Mouse (Mus musculus) MEL (cell line): ENCODE data around the gene Tmem199. TPM values are rescaled to one million over a fixed set of nuclear protein-coding genes. Genes with fewer than 3 reads are reported as not detected.

Source experiments
- DNase-seq: peaks from one replicate; pipeline ENCODE4 v3.0.0; 2011; ENCODE audit warnings: low read depth, low spot score
- H3K27ac ChIP-seq: 2 replicates; pipeline ENCODE4 v1.5.1; 2012; ENCODE audit warnings: low read depth, mild to moderate bottlenecking, control low read depth, low read length, moderate library complexity; ENCODE audit not compliant: control insufficient read depth
- H3K27me3 ChIP-seq, 2 experiments: fragments of 150-350 bp in 1 of 2; sonication (generic) in 1 of 2; 2 replicates each; pipeline ENCODE4 v1.6.1; 2012; ENCODE audit warnings: low read length in 2 of 2, mild to moderate bottlenecking in 2 of 2, improper control_type of control experiment in 1 of 2, moderate library complexity in 1 of 2; ENCODE audit not compliant: insufficient read depth in 2 of 2, control insufficient read depth in 1 of 2
- H3K36me3 ChIP-seq, 2 experiments: 2 replicates each; pipeline ENCODE4 v1.6.1; 2012 to 2014; ENCODE audit warnings: low read length in 2 of 2, improper control_type of control experiment in 1 of 2, inconsistent platforms in 1 of 2, mild to moderate bottlenecking in 1 of 2; ENCODE audit not compliant: insufficient read depth in 2 of 2, control insufficient read depth in 1 of 2
- H3K4me1 ChIP-seq, 2 experiments: fragments of 150-350 bp in 1 of 2; sonication (generic) in 1 of 2; 2 replicates each; pipeline ENCODE4 v1.6.1; 2012; ENCODE audit warnings: low read length in 2 of 2, improper control_type of control experiment in 1 of 2, mild to moderate bottlenecking in 1 of 2; ENCODE audit not compliant: insufficient read depth in 2 of 2, control insufficient read depth in 1 of 2
- H3K4me3 ChIP-seq, 2 experiments: fragments of 150-350 bp in 1 of 2; sonication (generic) in 1 of 2; 2 replicates each; pipeline ENCODE4 v1.5.1; 2012; ENCODE audit warnings: low read depth in 2 of 2, low read length in 2 of 2, mild to moderate bottlenecking in 2 of 2, moderate library complexity in 2 of 2, control low read depth in 1 of 2, improper control_type of control experiment in 1 of 2; ENCODE audit not compliant: control insufficient read depth in 1 of 2, insufficient read depth in 1 of 2
- H3K79me2 ChIP-seq: 2 replicates; pipeline ENCODE4 v1.6.1; 2012; ENCODE audit warnings: mild to moderate bottlenecking, low read length, moderate library complexity; ENCODE audit not compliant: control insufficient read depth, poor library complexity, insufficient read depth
- H3K9ac ChIP-seq: 2 replicates; pipeline ENCODE4 v1.6.1; 2012; ENCODE audit warnings: low read depth, mild to moderate bottlenecking, control low read depth, low read length, moderate library complexity; ENCODE audit not compliant: control insufficient read depth, poor library complexity, severe bottlenecking
- H3K9me3 ChIP-seq: fragments of 150-350 bp; sonication (generic); replicated peaks from 2 replicates; pipeline ENCODE4 v1.6.1; 2012; ENCODE audit warnings: mild to moderate bottlenecking, low read length, improper control_type of control experiment, moderate library complexity; ENCODE audit not compliant: insufficient read depth
- BHLHE40 ChIP-seq: IDR thresholded peaks from 2 replicates; pipeline ENCODE4 v1.6.1; 2012; ENCODE audit warnings: low read depth, mild to moderate bottlenecking, inconsistent platforms, low read length, improper control_type of control experiment, borderline replicate concordance
- CHD2 ChIP-seq: IDR thresholded peaks from 2 replicates; pipeline ENCODE4 v1.6.1; 2011; ENCODE audit warnings: low read length, improper control_type of control experiment
- CTCF ChIP-seq, 3 experiments: IDR thresholded peaks in 2 of 3; conservative IDR thresholded peaks in 1 of 3; 2 replicates each; pipeline ENCODE4 v1.5.1; 2011 to 2012; ENCODE audit warnings: low read length in 3 of 3, low read depth in 2 of 3, mild to moderate bottlenecking in 2 of 3, improper control_type of control experiment in 1 of 3, inconsistent platforms in 1 of 3, mixed read lengths in 1 of 3, moderate library complexity in 1 of 3; ENCODE audit not compliant: control insufficient read depth in 1 of 3, insufficient read depth in 1 of 3, poor library complexity in 1 of 3, severe bottlenecking in 1 of 3
- E2F4 ChIP-seq: IDR thresholded peaks from 2 replicates; pipeline ENCODE4 v1.6.1; 2011; ENCODE audit warnings: low read depth, low read length, improper control_type of control experiment, borderline replicate concordance
- ELF1 ChIP-seq: IDR thresholded peaks from 2 replicates; pipeline ENCODE4 v1.6.1; 2014; ENCODE audit warnings: low read depth, mild to moderate bottlenecking, inconsistent platforms, low read length, improper control_type of control experiment, moderate library complexity
- EP300 ChIP-seq, 2 experiments: IDR thresholded peaks; 2 replicates each; pipeline ENCODE4 v1.6.1; 2011; ENCODE audit warnings: improper control_type of control experiment in 2 of 2, low read length in 2 of 2, low read depth in 1 of 2, mild to moderate bottlenecking in 1 of 2
- GABPA ChIP-seq: IDR thresholded peaks from 2 replicates; pipeline ENCODE4 v1.6.1; 2012; ENCODE audit warnings: low read depth, mild to moderate bottlenecking, inconsistent platforms, low read length, improper control_type of control experiment, moderate library complexity
- GATA1 ChIP-seq: IDR thresholded peaks from 2 replicates; pipeline ENCODE4 v1.6.1; 2011; ENCODE audit warnings: low read depth, low read length, improper control_type of control experiment
- HCFC1 ChIP-seq: IDR thresholded peaks from 2 replicates; pipeline ENCODE4 v1.6.1; 2012; ENCODE audit warnings: low read depth, mild to moderate bottlenecking, inconsistent platforms, low read length, improper control_type of control experiment, moderate library complexity
- JUND ChIP-seq: IDR thresholded peaks from 2 replicates; pipeline ENCODE4 v1.6.1; 2011; ENCODE audit warnings: low read depth, mild to moderate bottlenecking, improper control_type of control experiment, low read length
- KAT2A ChIP-seq: conservative IDR thresholded peaks from 2 replicates; pipeline ENCODE4 v1.6.1; 2012; ENCODE audit warnings: low read depth, low read length, improper control_type of control experiment, inconsistent platforms
- MAFK ChIP-seq: IDR thresholded peaks from 2 replicates; pipeline ENCODE4 v1.6.1; 2011; ENCODE audit warnings: low read depth, mild to moderate bottlenecking, low read length, improper control_type of control experiment, borderline replicate concordance
- MAX ChIP-seq: IDR thresholded peaks from 2 replicates; pipeline ENCODE4 v1.6.1; 2011; ENCODE audit warnings: low read length, improper control_type of control experiment
- MEF2A ChIP-seq: IDR thresholded peaks from 2 replicates; pipeline ENCODE4 v1.6.1; 2014; ENCODE audit warnings: low read depth, mild to moderate bottlenecking, inconsistent platforms, low read length, improper control_type of control experiment; ENCODE audit not compliant: poor library complexity, insufficient replicate concordance, severe bottlenecking; ENCODE audit errors: extremely low read depth
- MYB ChIP-seq: IDR thresholded peaks from 2 replicates; pipeline ENCODE4 v1.6.1; 2011; ENCODE audit warnings: mild to moderate bottlenecking, low read depth, low read length, improper control_type of control experiment
- MYC ChIP-seq: IDR thresholded peaks from 2 replicates; pipeline ENCODE4 v1.6.1; 2011; ENCODE audit warnings: low read depth, mild to moderate bottlenecking, low read length, improper control_type of control experiment, moderate library complexity
- NELFE ChIP-seq: IDR thresholded peaks from 2 replicates; pipeline ENCODE4 v1.6.1; 2011; ENCODE audit warnings: low read depth, low read length, improper control_type of control experiment
- POLR2A ChIP-seq, 2 experiments: IDR thresholded peaks; 2 replicates each; pipeline ENCODE4 v1.6.1; 2011 to 2012; ENCODE audit warnings: low read length in 2 of 2, mild to moderate bottlenecking in 2 of 2, control low read depth in 1 of 2, improper control_type of control experiment in 1 of 2, low read depth in 1 of 2, moderate library complexity in 1 of 2; ENCODE audit not compliant: control insufficient read depth in 1 of 2, insufficient read depth in 1 of 2, poor library complexity in 1 of 2
- POLR2AphosphoS2 ChIP-seq: IDR thresholded peaks from 2 replicates; pipeline ENCODE4 v1.6.1; 2011; ENCODE audit warnings: low read length, improper control_type of control experiment
- RAD21 ChIP-seq: IDR thresholded peaks from 2 replicates; pipeline ENCODE4 v1.6.1; 2011; ENCODE audit warnings: mild to moderate bottlenecking, low read depth, low read length, improper control_type of control experiment
- SIN3A ChIP-seq: IDR thresholded peaks from 2 replicates; pipeline ENCODE4 v1.6.1; 2012; ENCODE audit warnings: low read length, improper control_type of control experiment, inconsistent platforms
- SMC3 ChIP-seq: IDR thresholded peaks from 2 replicates; pipeline ENCODE4 v1.6.1; 2011; ENCODE audit warnings: low read depth, low read length, improper control_type of control experiment
- TAL1 ChIP-seq: IDR thresholded peaks from 2 replicates; pipeline ENCODE4 v1.6.1; 2012; ENCODE audit warnings: mild to moderate bottlenecking, inconsistent platforms, low read length, moderate library complexity, mixed read lengths
- TCF12 ChIP-seq: IDR thresholded peaks from 2 replicates; pipeline ENCODE4 v1.6.1; 2014; ENCODE audit warnings: low read depth, mild to moderate bottlenecking, inconsistent platforms, low read length, improper control_type of control experiment, moderate library complexity
- UBTF ChIP-seq: IDR thresholded peaks from 2 replicates; pipeline ENCODE4 v1.6.1; 2012; ENCODE audit warnings: low read depth, mild to moderate bottlenecking, inconsistent platforms, low read length, improper control_type of control experiment, moderate library complexity, borderline replicate concordance; ENCODE audit not compliant: insufficient read depth
- USF2 ChIP-seq, 2 experiments: IDR thresholded peaks; 2 replicates each; pipeline ENCODE4 v1.6.1; 2011 to 2012; ENCODE audit warnings: improper control_type of control experiment in 2 of 2, low read length in 2 of 2, borderline replicate concordance in 1 of 2, inconsistent platforms in 1 of 2, low read depth in 1 of 2, mild to moderate bottlenecking in 1 of 2; ENCODE audit not compliant: insufficient read depth in 1 of 2
- ZC3H11A ChIP-seq: IDR thresholded peaks from 2 replicates; pipeline ENCODE4 v1.6.1; 2012; ENCODE audit warnings: low read depth, mild to moderate bottlenecking, inconsistent platforms, low read length, improper control_type of control experiment
- ZKSCAN1 ChIP-seq: IDR thresholded peaks from 2 replicates; pipeline ENCODE4 v1.6.1; 2012; ENCODE audit warnings: low read depth, mild to moderate bottlenecking, inconsistent platforms, low read length, improper control_type of control experiment, moderate library complexity
- ZMIZ1 ChIP-seq: IDR thresholded peaks from 2 replicates; pipeline ENCODE4 v1.6.1; 2012; ENCODE audit warnings: low read depth, mild to moderate bottlenecking, inconsistent platforms, low read length, improper control_type of control experiment, moderate library complexity
- ZNF384 ChIP-seq: IDR thresholded peaks from 2 replicates; pipeline ENCODE4 v1.6.1; 2012; ENCODE audit warnings: low read depth, mild to moderate bottlenecking, inconsistent platforms, low read length, improper control_type of control experiment
- polyA plus RNA-seq, 2 experiments: library from polyadenylated mRNA; stranded (reverse) in 1 of 2; unstranded in 1 of 2; fragments of >175 nt in 1 of 2; fragments of >200 nt in 1 of 2; gene quantifications; 2 replicates each; pipeline versions ENCODE4 v1.2.1 to v1.2.4; 2012; ENCODE audit warnings: low replicate concordance in 2 of 2, low read depth in 1 of 2; ENCODE audit not compliant: insufficient read length in 2 of 2, insufficient read depth in 1 of 2, missing spikeins in 1 of 2
- total RNA-seq: library from RNA; depleted of rRNA; stranded (reverse); fragments of 300-350 nt; gene quantifications from 2 replicates; pipeline ENCODE4 v1.2.3, GENCODE M21; 2012

Tmem199 gene
- total and polyA plus RNA-seq, 3 experiments: 36.5 to 57.1 TPM; not detected in 1

- TF ChIP-seq POLR2A (IDR thresholded peaks at IDR 0.05; ENCODE audit: control insufficient read depth in 1 of 2, insufficient read depth in 1 of 2, low read depth in 1 of 2, low read length in 2 of 2, poor library complexity in 1 of 2) (no peak), UBTF (no peak), ZKSCAN1 (no peak), SIN3A (no peak), ELF1 (0 out of 2 replicates have a peak, but pooled peaks have one; percentile 22), MAFK (no peak), MEF2A (no peak), MAX (no peak), GATA1 (no peak), TAL1 (no peak), KAT2A (no peak), ZMIZ1 (0 out of 2 replicates have a peak, but pooled peaks have one; percentile 23)
Measured at GRCm38 (mm10) chr11:78545181-78545580, 33.2 kb upstream of the Tmem199 start (continued).

- H3K36me3 ChIP-seq: peaks cover 7 to 41% of the 10 kb centered on the region in 2 experiments
- H3K9ac ChIP-seq: no peak overlapping the region
- no peaks in the 10 kb centered on the region for H3K27me3 ChIP-seq
- no peaks in the 10 kb centered on the region for H3K9me3 ChIP-seq
- peaks cover 26 to 28% of the 10 kb centered on the region in 2 experiments for H3K4me1 ChIP-seq
- no peak for DNase-seq
- TF ChIP-seq CTCF (IDR thresholded peaks at IDR 0.05 in 2 of 3, conservative IDR thresholded peaks at IDR 0.05 in 1 of 3; ENCODE audit: control insufficient read depth in 1 of 3, insufficient read depth in 1 of 3, low read depth in 2 of 3, low read length in 3 of 3, poor library complexity in 1 of 3, severe bottlenecking in 1 of 3): peak in 1 of 3 experiments; percentile 44; a peak in 2 of 6 replicates
- TF ChIP-seq GABPA: no peak
- no peak for TF ChIP-seq NELFE
- no peak for TF ChIP-seq BHLHE40
- no peak for TF ChIP-seq MAX
- TF ChIP-seq USF2 (IDR thresholded peaks at IDR 0.05; ENCODE audit: borderline replicate concordance in 1 of 2, insufficient read depth in 1 of 2, low read depth in 1 of 2, low read length in 2 of 2): no peak
- TF ChIP-seq ZC3H11A: no peak
- TF ChIP-seq MYB: no peak
- no peak for TF ChIP-seq E2F4
- peak; percentile 55 for TF ChIP-seq RAD21
- TF ChIP-seq ZNF384: peak; percentile 42; the same call in 1 of the 2 replicates
- TF ChIP-seq ZMIZ1: peak; percentile 59; the same call in 1 of the 2 replicates
- TF ChIP-seq SMC3: peak; percentile 34; the same call in 1 of the 2 replicates
- no peak for TF ChIP-seq TCF12
- no peak for TF ChIP-seq CHD2
- TF ChIP-seq POLR2A (IDR thresholded peaks at IDR 0.05; ENCODE audit: control insufficient read depth in 1 of 2, insufficient read depth in 1 of 2, low read depth in 1 of 2, low read length in 2 of 2, poor library complexity in 1 of 2): peak in 1 of 2 experiments; percentile 34; a peak in 1 of 4 replicates
- peak; percentile 77; the same call in 1 of the 2 replicates for TF ChIP-seq POLR2AphosphoS2
- TF ChIP-seq MYC: no peak
- no peak for TF ChIP-seq JUND
- TF ChIP-seq EP300 (IDR thresholded peaks at IDR 0.05; ENCODE audit: low read depth in 1 of 2, low read length in 2 of 2): no peak
- no peak for TF ChIP-seq HCFC1
- TF ChIP-seq MEF2A: no peak
- 0 out of 2 replicates have a peak, but pooled peaks have one; percentile 20 for TF ChIP-seq SIN3A
- no peak overlapping the region for H3K4me3 ChIP-seq
- H3K27ac ChIP-seq: no peak overlapping the region
- peaks cover 44% of the 10 kb centered on the region for H3K79me2 ChIP-seq
Measured at GRCm38 (mm10) chr11:78544449-78545111, 32.6 kb upstream of the Tmem199 start.
